Mouse (Mus musculus) cerebellum, postnatal 14 days (tissue): Measurements from ENCODE around the gene Cgn.
"Not testable (repeated sequence)": the region's sequence is repeated elsewhere in the genome, so short reads cannot be mapped to it uniquely, and the experiment has no call there.

Experiments used
- DNase-seq, 2 experiments: peaks; one replicate each; pipeline ENCODE4 v3.0.0; 2021; ENCODE audit warnings: mixed read lengths in 2 of 2

The Cgn gene

DNA sequence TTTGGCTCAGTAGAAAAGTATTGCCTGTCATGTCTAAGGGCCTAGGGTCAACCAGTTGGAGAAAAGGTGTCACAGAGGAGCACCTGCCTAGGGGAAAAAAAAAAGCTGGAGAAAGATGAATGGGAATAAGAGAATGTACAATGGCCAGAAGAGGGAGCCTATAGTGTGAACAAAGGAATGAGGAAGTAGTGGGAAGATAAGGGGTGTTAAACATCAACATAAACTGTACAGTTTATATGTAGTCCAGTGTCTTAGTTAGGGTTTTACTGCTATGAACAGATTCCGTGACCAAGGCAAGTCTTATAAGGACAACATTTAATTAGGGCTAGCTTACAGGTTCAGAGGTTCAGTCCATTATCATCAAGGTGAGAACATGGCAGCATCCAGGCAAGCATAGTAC lies 2.8 kb upstream of the Cgn start:
- no peak for DNase-seq

DNA sequence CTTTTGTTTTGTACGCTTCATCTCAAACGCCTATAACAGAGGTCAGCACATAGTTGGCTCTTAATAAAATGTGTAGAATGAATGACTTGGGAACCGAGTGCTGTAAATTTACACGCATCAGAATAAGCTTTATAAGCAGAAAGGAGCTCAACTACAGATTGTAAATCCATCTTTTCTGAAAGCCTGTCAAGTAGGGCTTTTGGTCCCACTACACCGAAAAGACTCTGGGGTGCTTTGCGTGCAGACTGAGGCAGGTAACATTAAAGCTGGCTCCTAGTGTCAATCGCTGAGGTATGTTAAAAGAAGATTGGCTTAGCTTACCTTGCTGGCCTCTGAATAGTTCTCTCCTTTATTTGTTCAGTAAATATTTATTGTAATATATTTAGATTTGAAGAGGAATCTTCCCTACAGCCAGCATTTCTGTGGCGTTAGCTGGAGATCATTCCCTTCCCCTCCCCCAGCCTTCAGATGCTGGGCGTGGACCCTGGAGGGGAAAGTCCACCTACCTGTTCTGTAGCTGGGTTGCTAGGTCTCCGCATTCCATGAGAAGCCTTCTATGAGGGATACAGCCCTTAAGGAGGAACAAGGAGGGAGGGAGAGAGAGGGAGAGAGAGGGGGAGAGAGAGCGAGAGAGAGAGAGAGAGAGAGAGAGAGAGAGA lies 959 bp upstream of the Cgn start:
- DNase-seq = peak; percentile 65 to 66

DNA sequence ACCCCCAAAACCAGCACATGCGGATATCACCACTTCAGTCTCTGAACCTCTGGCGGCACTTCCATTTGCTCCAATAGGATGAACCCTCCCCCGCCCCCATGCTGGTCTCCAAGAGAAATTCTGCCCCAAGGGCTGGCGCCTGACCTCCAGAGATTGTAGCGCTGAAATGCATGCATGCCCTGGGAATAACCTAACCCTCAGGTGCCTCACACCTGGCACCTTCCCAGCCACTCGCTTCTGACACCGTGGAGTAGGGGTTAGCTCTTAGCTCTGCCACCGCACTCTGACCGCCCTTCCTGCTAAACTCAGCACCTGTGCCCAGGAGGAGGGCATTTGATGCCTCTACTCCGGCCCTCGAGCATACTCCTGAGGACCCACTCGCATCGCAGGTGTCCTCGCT lies 334 bp downstream of the Cgn start:
- DNase-seq = peak in 1 of 2 experiments; percentile 75

- no peak for DNase-seq
Measured at GRCm38 (mm10) chr3:94784171-94784701, 2.1 kb downstream of the Cgn start.

- DNase-seq = peak; percentile 52 to 63
Measured at GRCm38 (mm10) chr3:94783462-94783931, 2.8 kb downstream of the Cgn start.

DNA sequence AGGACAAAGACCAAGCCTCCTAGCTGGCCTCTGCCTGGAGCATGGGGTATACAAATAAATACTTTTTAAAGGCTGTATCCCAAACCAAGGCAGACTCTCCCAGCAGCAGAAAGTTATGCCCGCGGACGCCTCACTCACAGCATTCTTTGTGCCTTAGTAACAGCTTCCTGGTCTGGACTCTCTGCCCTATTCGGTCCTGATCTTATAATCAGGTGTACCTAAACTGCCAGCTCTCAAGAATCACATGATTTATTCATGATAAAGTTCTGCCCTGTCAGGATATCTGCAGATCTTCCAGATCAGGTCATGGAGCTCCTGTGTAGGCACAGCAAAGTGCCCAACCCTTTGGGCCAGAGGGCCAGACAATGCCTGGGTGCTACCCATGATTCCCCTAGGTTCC lies 3.4 kb downstream of the Cgn start:
- no peak for DNase-seq

DNA sequence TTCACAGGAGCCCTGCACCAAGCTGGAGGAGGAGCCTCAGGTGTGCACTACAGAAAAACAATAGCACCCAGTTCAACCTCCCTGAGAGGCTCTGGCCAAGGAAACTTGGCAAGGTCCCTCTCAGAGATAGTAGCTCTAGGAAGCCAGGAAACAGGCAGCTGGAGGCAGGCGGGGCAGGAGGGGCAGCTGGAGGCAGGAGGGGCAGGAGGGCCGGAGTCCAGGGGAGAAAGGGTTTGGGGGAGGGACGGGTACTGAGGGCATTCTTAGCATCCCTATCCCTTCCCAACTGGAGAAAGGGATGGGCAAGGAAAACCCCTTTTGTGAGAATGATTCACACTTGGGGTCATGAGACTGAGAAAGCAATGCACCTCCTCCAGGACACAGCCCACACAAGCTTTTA lies 4.9 kb downstream of the Cgn start:
- DNase-seq = no peak

DNA sequence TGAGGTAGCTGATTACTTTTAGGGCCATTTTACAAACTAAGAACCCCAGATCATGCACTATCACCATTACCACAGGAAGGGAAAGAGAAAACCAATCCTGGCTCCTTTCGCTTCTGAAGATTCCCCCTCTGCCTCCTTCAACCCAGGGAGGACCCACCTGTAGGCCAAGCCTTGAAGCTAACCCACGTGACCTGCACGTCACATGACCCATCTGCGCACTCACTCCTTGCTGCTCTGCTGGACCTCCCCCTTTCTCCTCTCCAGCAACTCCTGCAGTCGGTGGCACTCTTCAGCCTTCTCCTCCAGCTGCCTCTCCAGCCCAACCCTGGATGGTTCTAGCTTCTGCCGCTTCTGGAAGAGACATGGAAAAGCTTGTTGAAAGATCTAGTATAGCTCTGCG lies 10.4 kb downstream of the Cgn start:
- no peak for DNase-seq

GRCm38 (mm10) chr3:94774039-94774438 lies 12.3 kb downstream of the Cgn start:
- no peak for DNase-seq

GRCm38 (mm10) chr3:94765456-94765855 lies 20.8 kb downstream of the Cgn start:
- not testable (repeated sequence) for DNase-seq

DNA sequence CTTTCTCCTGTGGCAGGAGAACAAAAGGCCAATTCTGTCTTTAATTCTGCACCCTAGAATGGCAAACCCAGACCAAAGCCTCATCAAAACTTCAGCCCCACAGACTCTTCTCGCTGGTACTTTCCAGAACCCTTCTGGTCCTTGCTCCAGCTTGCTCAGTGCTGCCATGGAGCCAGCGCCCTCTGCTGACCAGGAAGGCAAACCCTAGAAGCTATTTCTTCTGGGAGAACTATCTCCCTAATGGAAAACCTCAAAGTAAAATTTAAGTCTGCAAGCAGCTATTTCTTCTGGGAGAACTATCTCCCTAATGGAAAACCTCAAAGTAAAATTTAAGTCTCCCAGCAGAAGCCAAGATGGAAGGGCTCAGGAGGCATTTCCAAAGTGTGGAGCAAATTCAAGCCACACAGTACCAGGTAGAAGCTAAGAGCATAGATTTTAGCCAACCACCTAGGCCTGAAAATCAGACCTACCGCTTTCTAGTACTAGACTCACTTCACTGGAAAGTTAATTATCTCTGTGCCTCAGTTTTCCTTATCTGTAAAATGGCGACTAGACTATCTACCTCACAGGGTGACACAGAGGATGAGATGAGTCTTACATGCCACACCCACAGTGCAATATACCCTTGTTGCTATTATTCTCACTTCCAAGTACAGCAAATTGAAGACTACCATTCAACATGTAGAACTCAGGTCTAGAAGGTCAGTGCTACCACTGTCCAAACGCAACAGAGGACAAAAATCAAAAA lies 21.6 kb downstream of the Cgn start:
- DNase-seq = not testable (repeated sequence)

GRCm38 (mm10) chr3:94758427-94758826 lies 27.9 kb downstream of the Cgn start:
- DNase-seq = peak in 1 of 2 experiments; percentile 19

DNA sequence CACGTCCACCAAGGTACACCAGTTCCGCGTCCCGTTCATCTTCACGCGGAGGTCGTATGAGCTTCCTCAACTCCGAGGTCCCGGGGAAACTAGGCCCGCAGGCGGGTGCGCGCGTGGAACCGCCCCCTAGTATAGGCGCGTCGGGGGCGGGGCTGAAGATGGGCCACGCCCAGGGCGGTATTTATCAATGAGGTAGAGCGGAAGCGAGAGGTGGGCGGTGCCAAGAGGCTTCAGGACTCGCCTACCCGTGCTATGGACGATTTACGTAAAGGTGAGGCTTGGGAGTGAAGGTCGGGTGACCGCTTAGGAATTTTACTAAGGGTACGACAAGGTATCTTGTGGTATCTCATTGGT lies 28.3 kb downstream of the Cgn start:
- peak; percentile 34 to 48 for DNase-seq

GRCm38 (mm10) chr3:94757251-94758055 lies 28.8 kb downstream of the Cgn start:
- peak in 1 of 2 experiments; percentile 13 for DNase-seq

DNA sequence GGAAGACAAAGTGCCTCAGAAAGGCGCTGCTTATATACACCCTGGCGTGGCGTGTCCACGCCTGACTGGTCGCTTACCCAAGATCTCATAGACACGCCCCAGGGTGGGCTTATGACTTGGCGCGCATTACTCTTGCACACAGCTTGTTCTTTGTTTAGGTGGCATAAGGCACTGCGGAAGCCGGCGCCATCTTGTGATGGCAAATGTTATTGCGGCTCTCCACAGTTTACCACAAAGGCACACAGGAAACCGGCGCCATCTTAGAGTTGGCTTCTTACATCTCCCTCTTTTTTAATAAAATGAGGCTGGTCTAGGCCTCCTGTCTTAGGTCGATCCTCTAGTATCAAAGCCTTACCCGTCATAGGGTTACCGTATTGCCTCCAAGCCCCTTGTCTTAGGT lies 40.6 kb downstream of the Cgn start:
- no peak for DNase-seq

- peak; percentile 16 to 24 for DNase-seq
Measured at GRCm38 (mm10) chr3:94723637-94724036, 62.7 kb downstream of the Cgn start.

DNA sequence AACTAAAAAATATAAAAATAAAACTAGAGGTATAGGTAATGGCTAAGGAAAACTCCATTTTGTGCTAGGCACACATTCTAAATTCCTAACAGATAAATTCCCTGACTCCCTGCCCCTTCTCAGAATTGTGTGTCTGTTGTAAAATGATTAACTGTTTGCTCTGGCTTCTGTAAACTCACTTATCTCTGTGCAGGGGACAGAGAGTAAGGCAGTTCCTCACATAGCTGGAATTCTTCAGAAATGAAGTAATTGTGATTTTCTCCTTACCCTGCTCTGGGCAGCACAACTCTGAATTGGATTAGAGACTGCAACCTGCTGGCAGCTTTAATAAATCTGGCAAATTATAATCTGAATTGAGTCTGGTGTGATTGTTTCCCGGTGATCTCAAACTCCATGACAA lies 68.0 kb downstream of the Cgn start:
- DNase-seq = not testable (repeated sequence)

- not testable (repeated sequence) for DNase-seq
Measured at GRCm38 (mm10) chr3:94713424-94713823, 72.9 kb downstream of the Cgn start.

- not testable (repeated sequence) for DNase-seq
Measured at GRCm38 (mm10) chr3:94710591-94710990, 75.7 kb downstream of the Cgn start.
